Mouse (Mus musculus) thymus, adult 2 months (tissue): ENCODE data around the gene Lamb2.

ENCODE experiments used
- CTCF ChIP-seq: fragments of 200-500 bp; IDR thresholded peaks from 2 replicates; pipeline ENCODE4 v1.5.1; 2012; ENCODE audit warnings: mild to moderate bottlenecking, control low read depth, low read length, moderate library complexity, borderline replicate concordance; ENCODE audit not compliant: control insufficient read depth, poor library complexity, insufficient read depth; ENCODE audit errors: extremely low read depth
- POLR2A ChIP-seq: fragments of 200-500 bp; IDR thresholded peaks from 2 replicates; pipeline ENCODE4 v1.6.1; 2012; ENCODE audit warnings: mild to moderate bottlenecking, low read length, control low read depth, moderate library complexity; ENCODE audit not compliant: control insufficient read depth, poor library complexity, insufficient read depth; ENCODE audit errors: extremely low read depth

DNA sequence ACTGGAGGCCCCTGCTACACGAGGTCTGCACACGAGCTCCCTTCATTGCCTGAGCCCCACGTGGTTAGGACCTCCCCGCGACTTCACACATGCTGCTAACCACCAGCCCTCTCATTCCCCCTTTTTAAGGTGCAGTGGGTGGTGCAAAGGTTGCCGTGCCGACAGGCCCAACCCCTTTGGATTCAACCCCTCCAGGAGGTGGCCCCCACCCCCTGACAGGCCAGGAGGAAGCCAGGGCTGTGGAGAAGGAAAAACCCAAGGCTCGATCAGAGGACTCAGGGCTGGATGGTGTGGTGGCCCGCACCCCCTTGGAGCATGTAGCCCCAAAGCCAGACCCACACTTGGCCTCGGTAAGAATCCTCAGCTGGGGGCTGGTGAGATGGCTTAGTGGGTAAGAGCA, 15.4 kb downstream of the Lamb2 start:
- TF ChIP-seq CTCF: no peak
- TF ChIP-seq POLR2A: no peak
